Mouse (Mus musculus) kidney, adult 11 months (tissue): ENCODE data around the gene Tbxa2r.

ENCODE experiments used
- DNase-seq: peaks from one replicate; pipeline ENCODE4 v3.0.0; 2022

Tbxa2r gene

DNA sequence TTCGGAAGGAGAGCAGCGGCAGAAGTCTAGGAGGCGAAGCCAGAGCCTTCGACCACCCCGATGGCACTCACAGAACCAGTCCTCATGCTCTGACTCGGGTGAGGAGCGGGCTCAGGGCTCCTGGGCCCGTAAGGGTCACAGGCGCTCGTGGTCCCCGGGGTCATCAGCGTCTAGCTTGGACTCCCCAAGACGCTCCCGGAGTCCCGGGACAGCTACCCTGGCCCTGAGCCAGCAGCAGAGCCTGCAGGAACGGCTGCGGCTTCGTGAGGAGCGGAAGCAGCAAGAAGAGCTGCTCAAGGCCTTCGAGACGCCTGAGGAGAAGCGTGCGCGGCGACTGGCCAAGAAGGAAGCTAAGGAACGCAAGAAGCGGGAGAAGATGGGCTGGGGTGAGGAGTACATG, 6.1 kb upstream of the Tbxa2r start:
- no peak for DNase-seq

DNA sequence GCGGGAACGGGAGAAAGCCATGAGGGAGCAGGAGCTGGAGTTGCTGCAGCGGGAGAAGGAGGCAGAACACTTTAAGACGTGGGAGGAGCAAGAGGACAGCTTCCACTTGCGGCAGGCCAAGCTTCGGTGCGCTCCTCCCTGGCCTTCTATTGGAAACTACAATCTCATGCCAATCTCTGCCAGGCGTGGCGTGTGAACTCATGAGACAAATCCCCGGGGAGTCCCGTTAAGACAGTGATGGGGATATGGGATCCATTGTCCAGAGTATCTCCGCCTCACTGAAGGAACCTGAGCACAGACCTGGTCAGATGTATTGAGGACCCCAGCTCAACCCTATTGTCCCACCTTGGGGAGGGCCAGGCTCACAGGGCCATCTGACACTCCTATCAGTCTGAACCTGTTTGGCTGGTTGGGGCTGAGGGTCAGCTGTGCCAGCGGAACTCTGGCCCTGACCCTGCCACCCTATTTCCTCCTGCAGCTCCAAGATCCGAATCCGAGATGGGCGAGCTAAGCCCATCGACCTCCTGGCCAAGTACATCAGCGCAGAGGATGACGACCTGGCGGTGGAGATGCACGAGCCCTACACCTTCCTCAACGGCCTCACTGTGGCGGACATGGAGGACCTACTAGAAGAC, 5.3 kb upstream of the Tbxa2r start:
- DNase-seq = no peak

DNA sequence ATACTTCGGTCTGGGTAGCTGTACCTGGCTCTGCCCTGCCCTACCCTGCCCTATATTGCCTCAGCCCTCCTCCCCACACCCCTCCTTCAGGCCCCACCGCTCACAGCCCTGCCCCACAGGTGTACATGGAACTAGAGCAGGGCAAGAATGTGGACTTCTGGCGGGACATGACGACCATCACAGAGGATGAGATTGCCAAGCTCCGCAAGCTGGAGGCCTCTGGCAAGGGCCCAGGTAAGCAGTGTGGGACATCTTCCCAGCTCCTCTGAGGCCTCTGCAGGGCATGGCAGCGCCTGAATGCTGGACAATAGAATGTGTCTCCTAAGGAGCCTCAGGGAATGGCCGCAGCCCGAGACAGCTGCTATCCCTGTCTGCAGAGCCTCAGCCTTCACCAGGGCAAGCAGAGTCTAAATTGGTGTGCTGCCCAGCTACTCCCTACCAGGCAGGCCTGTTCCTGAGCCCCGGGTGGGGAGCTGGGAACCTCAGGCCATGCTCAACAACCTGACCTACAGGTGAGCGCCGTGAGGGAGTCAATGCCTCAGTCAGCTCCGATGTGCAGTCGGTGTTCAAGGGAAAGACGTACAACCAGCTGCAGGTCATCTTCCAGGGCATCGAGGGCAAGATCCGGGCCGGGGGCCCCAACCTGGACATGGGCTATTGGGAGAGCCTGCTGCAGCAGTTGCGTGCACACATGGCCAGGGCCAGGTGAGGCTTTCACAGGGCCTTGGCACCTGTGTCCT, 4.6 kb upstream of the Tbxa2r start:
- DNase-seq = no peak

DNA sequence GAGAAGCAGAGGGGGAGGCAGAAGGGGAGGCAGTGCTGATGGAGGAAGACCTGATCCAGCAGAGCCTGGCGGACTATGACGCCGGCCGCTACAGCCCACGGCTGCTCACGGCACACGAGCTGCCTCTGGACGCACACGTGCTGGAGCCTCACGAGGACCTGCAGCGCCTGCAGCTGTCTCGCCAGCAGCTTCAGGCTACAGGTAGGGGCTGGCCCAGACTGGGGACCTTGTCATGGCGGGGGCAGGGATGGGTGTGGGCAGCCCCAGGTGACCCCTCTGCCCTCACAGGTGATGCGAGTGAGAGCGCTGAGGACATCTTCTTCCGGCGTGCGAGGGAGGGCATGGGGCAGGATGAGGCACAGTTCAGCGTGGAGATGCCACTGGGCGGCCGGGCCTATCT, 3.4 kb upstream of the Tbxa2r start:
- no peak for DNase-seq

DNA sequence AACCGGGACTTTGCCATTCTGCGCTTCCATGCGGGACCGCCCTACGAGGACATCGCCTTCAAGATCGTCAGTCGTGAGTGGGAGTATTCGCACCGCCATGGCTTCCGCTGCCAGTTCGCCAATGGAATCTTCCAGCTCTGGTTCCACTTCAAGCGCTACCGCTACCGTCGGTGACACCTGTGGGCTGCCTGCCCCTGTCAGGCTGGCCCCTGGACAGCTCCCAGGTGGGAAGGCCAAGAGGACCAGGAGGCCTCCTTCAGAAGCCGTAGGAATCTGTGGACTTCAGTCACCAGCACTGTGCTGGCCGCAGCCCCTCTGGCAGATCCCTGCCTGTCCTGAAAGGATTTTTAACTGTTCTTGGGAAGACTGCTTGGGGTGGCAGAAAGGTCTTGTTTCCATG, 2.8 kb upstream of the Tbxa2r start:
- no peak for DNase-seq

DNA sequence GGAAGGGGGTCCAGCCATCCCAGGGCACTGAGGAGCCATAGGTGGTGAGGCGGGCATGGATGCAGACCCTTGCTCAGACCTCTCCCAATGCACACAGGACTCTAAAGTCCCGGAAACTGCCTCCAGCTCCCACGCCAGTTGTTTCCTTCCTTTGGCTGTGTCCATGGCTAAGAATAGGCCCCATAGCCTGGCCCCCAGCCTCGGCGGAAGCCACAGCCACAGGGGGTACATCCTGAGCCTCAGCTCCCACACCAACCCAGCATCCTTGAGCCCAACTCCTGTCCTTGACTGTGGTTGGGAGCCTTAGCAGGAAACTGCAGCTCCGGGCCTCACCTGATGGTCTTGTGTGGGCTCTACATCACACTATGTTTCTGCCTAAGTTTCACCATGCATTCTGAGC, 1.7 kb upstream of the Tbxa2r start:
- peak; percentile 70 for DNase-seq

DNA sequence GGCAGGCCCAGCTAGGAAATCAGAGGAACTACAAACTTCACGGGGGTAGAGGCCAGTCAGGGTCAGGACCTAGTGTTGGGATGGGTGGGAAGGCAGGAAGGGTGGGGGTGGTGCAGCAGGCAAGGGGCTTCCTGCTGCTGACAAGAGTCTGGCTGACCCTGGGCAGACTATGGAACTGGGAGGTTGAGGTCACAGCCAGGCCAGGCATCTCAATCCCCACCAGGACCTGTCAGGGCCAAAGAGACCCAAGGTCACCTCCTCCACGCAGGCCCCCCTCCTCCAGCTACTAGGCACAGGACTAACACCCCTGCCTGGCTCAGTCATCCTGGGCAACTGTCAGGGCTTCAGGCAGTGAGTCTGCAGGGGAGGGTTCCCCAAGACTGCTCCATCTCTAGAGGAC, 572 bp upstream of the Tbxa2r start:
- no peak for DNase-seq

DNA sequence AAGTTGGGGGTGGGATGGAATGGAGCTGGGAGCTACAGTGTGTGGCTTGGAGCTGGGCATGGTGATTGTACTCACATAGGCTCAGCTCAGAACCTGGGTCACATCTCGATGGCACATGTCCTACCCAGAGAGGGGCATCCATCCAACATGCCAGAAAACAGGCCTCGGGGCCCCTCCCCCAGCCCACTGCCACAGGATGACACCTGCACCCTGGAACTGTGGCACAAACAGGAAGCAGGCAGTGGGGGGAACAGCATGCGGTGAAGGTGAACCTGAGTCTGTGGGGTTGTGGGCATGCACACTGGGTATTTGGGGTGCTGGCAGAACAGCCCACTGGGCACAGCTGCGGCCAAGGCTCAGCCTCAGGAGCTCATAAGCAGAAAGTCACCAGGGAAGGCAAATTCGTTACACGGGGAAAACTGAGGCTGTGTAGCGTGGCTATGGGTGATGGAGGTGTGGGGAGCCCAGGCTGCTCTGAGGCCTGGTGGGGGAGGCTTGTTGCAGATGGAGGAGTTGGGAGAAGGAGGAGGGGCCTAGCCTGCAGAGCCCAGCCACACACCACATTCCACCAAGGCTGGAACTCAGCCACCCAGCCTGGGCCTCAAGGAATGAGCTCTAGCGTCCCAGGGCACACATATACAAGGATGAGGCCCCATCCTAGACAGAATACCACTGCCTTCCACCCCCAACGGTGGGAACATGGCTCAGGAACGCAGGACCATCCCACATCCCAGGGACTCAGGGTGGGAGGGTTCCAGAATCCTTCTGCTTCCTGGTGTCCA, 854 bp downstream of the Tbxa2r start:
- no peak for DNase-seq

DNA sequence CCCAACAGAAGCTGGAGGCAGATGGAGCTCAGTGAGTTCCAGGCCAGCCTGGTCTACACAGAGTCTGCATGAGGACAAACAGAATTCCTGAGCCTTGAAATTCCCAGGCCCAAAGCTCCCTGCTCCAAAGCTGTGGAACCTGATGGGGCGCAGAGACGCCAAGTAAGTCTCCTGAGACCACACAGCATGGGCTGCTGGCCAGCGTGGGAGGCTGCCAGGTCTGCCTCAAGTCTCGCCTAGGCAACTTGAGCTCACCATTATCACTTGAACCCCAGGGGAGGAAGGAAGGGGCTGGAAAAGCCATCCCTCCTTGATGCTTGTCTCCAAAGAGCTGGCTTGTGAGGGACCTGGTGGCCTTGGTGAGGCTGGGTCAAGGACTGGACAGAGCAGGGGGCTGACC, 1.5 kb downstream of the Tbxa2r start:
- DNase-seq = no peak

DNA sequence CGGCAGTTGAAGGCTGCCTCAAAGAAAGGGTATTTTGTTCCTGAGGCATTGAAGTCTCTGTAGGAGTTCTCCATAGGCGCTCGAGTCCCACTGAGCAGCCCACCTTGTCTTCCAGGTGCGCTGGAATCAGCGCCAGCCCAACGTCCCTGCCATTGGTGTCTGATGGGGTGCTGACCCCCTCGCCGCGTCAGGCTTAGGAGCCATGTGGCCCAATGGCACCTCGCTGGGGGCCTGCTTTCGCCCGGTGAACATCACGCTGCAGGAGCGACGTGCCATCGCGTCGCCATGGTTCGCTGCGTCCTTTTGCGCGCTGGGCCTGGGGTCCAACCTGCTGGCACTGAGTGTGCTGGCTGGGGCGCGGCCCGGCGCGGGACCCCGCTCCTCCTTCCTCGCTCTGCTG, 3.7 kb downstream of the Tbxa2r start:
- no peak for DNase-seq

DNA sequence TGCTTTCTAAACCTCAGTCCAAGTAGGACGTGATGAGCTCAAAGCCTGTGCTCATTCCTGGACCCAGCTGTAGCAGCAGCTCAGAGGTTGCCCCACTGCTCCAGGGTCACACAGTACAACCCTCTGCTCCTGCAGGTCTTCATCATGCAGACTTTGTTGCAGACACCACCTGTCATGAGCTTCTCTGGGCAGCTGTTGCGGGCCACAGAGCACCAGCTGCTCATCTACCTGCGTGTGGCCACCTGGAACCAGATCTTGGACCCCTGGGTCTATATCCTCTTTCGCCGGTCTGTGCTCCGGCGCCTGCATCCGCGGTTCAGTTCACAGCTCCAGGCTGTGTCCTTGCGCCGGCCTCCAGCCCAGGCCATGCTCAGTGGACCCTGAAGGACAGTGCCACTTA, 5.8 kb downstream of the Tbxa2r start:
- DNase-seq = no peak

DNA sequence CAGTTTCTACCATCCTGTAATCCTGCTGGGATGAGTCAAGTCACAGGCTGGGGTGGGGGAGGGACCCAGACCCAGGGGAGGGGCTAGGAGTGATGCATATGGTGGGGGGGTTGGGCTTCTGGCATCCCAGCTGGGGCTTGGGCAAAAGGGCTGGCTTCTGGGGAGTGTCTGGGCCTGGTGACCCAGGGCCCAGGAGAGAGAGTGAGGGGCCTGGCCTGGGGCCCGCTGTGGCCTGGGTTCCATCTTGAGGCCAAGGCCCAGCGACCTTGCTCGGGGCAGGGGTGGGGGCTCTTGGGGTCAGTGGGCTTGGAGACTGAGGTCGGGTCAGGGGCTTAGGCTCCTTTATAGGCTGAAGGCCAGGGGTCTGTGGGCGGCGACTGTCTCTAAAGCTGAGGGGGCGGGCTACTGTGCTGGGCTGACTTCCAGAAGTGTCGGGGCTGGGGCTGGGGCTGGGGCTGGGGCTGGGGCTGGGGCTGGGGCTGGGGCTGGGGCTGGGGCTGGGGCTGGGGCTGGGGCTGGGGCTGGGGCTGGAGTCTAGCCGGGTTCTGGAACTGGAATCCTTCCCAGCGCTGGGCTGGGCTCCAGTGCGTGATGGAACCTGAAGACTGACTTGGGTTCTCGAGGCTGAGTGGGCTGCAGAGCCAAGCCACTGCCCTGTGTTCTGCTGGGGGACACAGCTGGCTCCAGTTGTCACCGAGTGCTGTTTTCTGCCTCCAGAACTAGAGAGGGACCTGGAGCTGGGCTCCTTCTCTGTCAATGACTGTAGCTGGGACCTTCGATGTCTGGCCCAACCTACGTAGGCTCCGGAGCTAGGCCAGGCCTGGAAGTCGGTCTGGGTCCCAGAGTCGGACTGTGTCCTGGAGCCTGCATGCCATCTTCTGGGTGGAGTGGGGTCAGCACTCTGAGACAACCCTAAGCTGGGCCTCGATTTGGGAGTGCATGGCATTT, 7.1 kb downstream of the Tbxa2r start:
- no peak for DNase-seq

DNA sequence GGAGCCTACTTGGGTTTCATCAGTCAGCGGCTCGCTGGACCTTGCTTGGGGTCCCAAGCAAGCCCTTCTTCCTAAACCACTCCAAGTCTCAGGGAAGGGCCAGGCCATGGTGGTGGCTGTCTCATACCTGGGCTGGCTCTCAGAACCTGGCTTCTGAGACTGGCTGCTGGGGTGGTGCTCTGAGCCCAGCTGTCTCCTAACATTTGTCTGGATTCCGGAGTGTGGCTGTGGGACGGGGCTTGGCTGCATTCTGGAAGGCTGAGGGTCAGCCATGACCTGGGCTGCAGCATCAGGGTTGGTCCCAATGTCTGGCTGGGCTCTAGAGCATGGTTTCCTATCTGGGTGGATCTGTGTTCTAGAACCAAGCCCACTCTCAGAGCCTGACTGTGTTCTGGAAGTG, 8.0 kb downstream of the Tbxa2r start:
- no peak for DNase-seq

DNA sequence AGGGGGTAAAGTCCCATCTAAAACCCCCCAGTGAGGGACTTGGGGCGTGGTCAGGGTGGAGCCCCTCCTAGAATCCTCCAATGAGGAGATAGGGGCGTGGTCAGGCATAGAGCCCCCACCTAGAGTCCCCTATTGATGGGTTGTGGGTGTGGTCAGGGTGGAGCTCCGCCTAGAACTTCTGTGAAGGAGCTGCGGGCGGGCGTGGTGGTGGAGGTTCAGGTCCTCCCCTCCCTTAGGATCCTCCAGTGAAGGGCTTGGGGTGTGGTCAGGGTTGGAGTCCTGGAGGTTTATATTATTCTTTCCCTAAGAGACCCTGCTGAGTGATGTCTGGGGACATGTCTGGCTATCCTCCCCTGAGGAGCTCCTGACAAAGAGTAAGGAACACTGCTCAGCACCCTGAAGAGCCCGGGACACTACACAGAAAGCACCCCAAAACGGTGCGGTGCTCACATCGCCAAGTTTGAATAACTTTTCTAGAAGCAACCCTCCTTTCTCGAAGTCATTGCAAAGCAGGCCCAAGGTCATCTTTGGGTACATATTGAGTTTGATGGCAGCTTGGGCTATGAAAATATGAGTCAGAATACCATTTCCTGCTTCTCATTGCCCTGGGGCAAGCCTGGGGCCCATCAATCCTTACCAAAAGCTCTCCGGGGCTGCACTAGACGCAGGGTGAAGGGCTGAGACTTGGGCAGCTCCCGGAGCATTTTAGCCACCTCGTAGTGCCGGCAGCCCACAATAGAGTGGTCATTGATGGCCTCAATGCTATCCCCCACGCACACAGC, 12.2 kb downstream of the Tbxa2r start:
- no peak for DNase-seq

DNA sequence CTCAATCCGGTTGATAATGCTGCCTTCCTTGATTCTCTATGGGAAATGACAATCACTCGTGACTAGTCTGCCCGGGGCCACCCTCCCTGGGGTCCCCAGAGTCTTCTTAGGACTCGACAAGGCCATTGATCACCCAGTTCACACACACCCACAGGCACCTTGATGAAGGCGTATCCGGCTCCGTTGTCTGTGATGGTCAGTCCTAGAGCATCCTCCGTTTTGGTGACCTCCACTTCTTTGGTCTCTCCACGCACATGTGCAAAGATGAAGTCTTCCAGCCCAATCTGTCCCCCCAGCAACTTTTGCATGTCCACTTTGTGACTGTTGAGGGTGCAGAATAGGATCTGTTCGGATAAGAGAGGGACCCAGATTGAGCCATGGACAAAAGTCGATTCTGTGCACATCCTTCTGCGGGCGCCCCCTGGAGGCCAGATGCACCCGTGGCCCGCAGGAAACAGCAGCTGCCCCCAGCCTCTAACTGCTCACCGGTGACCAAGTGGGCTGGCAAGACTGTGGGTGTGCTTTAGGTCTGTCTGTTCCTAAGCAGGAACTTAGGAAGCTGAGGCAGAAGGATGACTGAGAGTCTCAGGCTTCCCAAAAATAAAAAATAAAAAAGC, 12.9 kb downstream of the Tbxa2r start:
- DNase-seq = peak; percentile 49

DNA sequence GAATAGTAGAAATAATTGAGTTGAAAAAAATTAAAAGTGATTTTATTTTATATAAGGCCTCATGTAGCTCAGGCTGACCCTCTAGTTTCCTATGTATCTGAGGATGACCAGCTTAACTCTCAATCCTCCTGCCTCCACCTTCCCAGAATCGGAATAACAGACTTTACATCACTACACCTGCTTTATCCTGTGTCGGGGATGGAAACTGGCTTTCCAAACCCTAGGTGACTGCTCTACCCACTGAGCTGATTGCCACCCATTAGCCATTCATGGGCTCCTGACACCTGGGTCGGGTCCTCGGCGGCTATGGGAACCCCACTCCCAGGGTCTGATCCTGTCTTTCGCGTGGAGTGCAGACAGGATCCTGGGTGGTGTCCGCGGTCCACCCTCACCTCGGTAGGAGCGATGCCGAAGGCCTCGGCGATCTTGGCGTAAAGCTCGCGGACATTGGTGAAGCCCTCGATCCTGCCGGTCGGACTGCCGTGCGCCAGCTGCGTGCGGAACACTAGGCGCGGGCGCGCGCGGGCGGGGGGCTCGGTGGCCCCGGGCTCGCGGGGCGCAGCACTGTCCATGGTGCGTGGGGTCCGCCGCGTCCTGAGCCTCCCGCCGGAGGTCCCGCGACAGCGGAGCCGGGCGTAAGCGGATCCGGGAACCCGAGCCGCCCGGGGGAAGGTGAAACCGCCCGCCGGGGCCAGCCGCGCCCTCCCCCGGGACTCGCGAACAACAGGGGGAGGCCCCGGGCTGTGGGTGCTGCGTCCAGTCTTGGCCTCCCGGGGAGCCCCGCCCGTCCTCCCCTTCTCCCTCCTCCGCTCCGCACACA, 14.4 kb downstream of the Tbxa2r start, which contains the start of gene Gipc3:
TSS of gene Gipc3 (minus strand) at position 581 of the 820 bp plus-strand sequence.
- no peak for DNase-seq

DNA sequence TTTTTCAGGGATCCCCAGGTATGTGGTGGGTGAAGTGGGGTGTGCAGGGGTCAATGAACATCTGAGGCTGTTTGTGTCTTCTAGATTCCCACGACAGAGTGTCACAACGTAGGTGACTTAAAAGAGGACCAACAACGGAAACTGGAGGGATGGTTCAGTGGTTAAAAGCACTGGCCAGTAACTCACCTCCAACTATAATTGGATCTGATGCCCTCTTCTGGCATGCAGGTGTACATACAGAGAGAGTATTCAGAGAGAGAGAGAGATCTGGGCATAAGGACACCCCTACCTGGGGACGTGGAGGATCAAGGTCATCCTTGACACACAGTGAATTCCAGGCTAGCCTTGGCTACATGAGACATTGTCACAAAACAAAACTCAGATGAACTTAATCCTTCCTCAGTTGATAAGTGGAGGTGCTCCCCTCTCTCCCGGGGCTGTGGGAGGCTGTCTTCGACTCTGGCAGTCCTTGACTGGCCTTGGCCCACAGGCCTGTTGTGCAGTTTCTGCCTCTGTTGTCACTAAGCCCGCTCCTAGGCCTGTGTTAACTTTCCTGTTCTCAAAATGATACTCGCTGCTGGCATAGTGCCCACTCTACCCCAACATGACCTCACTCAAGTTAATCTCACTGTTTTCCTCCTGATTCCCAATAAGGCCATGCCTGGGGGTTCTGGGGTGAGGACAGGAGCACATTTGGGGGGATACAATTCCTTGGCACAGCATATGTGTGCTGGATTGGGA, 16.1 kb downstream of the Tbxa2r start:
- DNase-seq = peak; percentile 29

DNA sequence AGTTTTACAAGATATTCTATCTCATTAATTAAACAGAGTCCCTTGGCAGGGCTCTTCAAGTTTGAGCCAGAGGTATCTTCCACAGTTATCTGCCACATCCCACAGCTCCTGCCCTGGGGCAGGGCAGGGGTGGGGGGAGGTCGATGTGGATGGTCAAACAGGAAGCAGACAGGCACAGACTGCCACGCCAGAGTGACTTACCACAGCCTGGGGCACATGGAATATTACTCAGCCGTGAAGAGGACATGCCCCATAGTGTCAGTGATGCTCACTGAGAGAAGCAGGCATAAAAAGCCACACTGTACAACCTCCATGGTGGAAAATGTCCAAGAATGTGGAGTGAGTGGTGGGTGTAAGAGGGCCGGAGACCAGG, 16.6 kb downstream of the Tbxa2r start:
- DNase-seq = no peak

DNA sequence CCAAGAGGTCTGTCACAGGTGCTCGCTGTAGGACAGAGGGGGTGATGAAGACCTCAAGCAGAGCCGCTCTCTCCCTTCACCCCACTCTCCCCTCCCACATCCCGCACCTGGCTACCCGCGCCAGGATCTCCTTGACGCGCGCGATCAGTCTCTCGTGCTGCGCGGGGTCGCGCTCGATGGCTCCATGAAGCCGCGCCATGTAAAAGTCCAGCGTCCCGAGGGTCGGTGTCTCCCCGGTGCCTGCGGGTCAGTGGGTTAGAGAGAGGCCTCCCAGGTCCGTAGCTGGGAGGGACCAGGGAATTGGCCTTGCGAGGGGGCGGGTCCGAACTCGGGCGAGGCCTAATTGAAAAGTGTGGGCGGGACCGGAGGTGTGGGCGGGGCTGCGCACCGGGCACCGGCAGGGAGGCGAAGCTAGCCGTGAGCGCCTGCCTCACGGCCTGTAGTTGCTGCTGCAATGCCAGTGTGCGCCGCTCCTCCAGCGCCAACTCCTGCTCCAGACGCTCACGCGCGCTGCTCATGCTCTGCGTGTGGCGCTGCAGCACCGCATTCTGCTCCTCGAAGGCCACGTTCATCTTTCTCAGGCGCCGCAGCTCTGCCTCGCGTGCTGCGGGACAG, 18.0 kb downstream of the Tbxa2r start:
- DNase-seq = peak; percentile 80
